In genomic region chr6:126907378-126907777, GRCm38 (mm10) we compare ENCODE assay signal across 35 mouse cellular contexts. TPM values are rescaled to one million over a fixed set of nuclear protein-coding genes. Genes with fewer than 3 reads are reported as not detected.
"Had no signal": no experiment of that assay in that cellular context is flagged by ENCODE, and none has a peak within 500 bp of the region (broad histone marks: within the 10 kb centered on the region; RNA-seq: fewer than 3 reads in every experiment).

No protein-coding gene starts in this region.

- ATAC-seq: forebrain, embryonic 13.5 days; forebrain, embryonic 14.5 days; forebrain, embryonic 15.5 days; forebrain, embryonic 16.5 days; forebrain, postnatal 0 days had no signal

- H3K36me3 ChIP-seq: embryonic facial prominence, embryonic 12.5 days; embryonic facial prominence, embryonic 13.5 days; embryonic facial prominence, embryonic 15.5 days; forebrain, embryonic 10.5 days; forebrain, embryonic 12.5 days; forebrain, embryonic 15.5 days; heart, embryonic 10.5 days had no signal

- H3K27ac ChIP-seq: embryonic facial prominence, embryonic 12.5 days; embryonic facial prominence, embryonic 13.5 days; embryonic facial prominence, embryonic 15.5 days; forebrain, embryonic 10.5 days; forebrain, embryonic 12.5 days; forebrain, embryonic 13.5 days; forebrain, embryonic 15.5 days; gastrocnemius, adult 2 months; heart, adult 2 months; heart, embryonic 10.5 days had no signal

- H3K9ac ChIP-seq: embryonic facial prominence, embryonic 12.5 days; embryonic facial prominence, embryonic 13.5 days; embryonic facial prominence, embryonic 15.5 days; forebrain, embryonic 12.5 days; forebrain, embryonic 13.5 days; forebrain, embryonic 15.5 days; forebrain, postnatal 0 days had no signal

- DNase-seq: cerebellum, adult 9-11 months; cerebellum, postnatal 10 days; cerebellum, postnatal 14 days; cerebellum, postnatal 25 days; cerebellum, postnatal 36 days; embryo, embryonic 11 days; forebrain, postnatal 0 days; gastrocnemius, adult 2 months; gastrocnemius, postnatal 10 days; gastrocnemius, postnatal 14 days; gastrocnemius, postnatal 25 days; gastrocnemius, postnatal 36 days; heart, adult 18-20 months; heart, adult 2 months had no signal

- H3K4me3 ChIP-seq: embryonic facial prominence, embryonic 12.5 days; embryonic facial prominence, embryonic 13.5 days; embryonic facial prominence, embryonic 15.5 days; erythroblast, embryonic 14.5 days; forebrain, embryonic 10.5 days; forebrain, embryonic 12.5 days; forebrain, embryonic 13.5 days; forebrain, embryonic 15.5 days; gastrocnemius, adult 2 months; heart, adult 2 months; heart, embryonic 10.5 days had no signal

- H3K4me2 ChIP-seq: embryonic facial prominence, embryonic 12.5 days; embryonic facial prominence, embryonic 13.5 days; embryonic facial prominence, embryonic 15.5 days; forebrain, embryonic 12.5 days; forebrain, embryonic 13.5 days; forebrain, embryonic 15.5 days; heart, embryonic 11.5 days had no signal

- H3K9me3 ChIP-seq: embryonic facial prominence, embryonic 12.5 days; embryonic facial prominence, embryonic 13.5 days; embryonic facial prominence, embryonic 15.5 days; forebrain, embryonic 10.5 days; forebrain, embryonic 12.5 days; forebrain, embryonic 13.5 days; forebrain, embryonic 15.5 days; heart, embryonic 10.5 days had no signal

- H3K27me3 ChIP-seq: embryonic facial prominence, embryonic 12.5 days; embryonic facial prominence, embryonic 13.5 days; embryonic facial prominence, embryonic 15.5 days; forebrain, embryonic 12.5 days; forebrain, embryonic 13.5 days; forebrain, embryonic 15.5 days had no signal

- H3K4me1 ChIP-seq: embryonic facial prominence, embryonic 12.5 days; embryonic facial prominence, embryonic 13.5 days; embryonic facial prominence, embryonic 15.5 days; forebrain, embryonic 10.5 days; forebrain, embryonic 12.5 days; forebrain, embryonic 13.5 days; forebrain, embryonic 15.5 days; heart, embryonic 10.5 days had no signal

RNA-seq across cellular contexts. Expression of gene Dyrk4, which starts 14.3 kb away (rescaled TPM):
- total RNA-seq: common myeloid progenitor, adult 5-6 weeks; forebrain, postnatal 0 days; gastrocnemius, adult 18-20 months; gastrocnemius, adult 2 months; gastrocnemius, adult 8-10 months; gastrocnemius, postnatal 10 days; gastrocnemius, postnatal 14 days; gastrocnemius, postnatal 25 days; gastrocnemius, postnatal 36 days; gastrocnemius, postnatal 4 days; granulocyte monocyte progenitor cell, adult 5-6 weeks; heart, adult 18-20 months; heart, adult 2 months; heart, adult 8-10 months had no signal
- polyA plus RNA-seq: erythroblast, embryonic 14.5 days; forebrain, embryonic 11.5 days; forebrain, embryonic 12.5 days; forebrain, embryonic 14.5 days; forebrain, embryonic 16.5 days; forebrain, postnatal 0 days; gonadal fat pad, adult 2 months; heart, embryonic 10.5 days had no signal

RNA-seq across cellular contexts. Expression of gene Akap3, which starts 54.5 kb away (rescaled TPM):
- total RNA-seq: common myeloid progenitor, adult 5-6 weeks; forebrain, postnatal 0 days; gastrocnemius, adult 18-20 months; gastrocnemius, adult 2 months; gastrocnemius, adult 8-10 months; gastrocnemius, postnatal 10 days; gastrocnemius, postnatal 14 days; gastrocnemius, postnatal 25 days; gastrocnemius, postnatal 36 days; gastrocnemius, postnatal 4 days; granulocyte monocyte progenitor cell, adult 5-6 weeks; heart, adult 18-20 months; heart, adult 2 months; heart, adult 8-10 months had no signal
- polyA plus RNA-seq: embryonic facial prominence, embryonic 11.5 days; embryonic facial prominence, embryonic 13.5 days; erythroblast, embryonic 14.5 days; heart, embryonic 10.5 days; heart, embryonic 11.5 days had no signal
